ENCODE assay signal across 19 mouse cellular contexts in the genomic region with DNA sequence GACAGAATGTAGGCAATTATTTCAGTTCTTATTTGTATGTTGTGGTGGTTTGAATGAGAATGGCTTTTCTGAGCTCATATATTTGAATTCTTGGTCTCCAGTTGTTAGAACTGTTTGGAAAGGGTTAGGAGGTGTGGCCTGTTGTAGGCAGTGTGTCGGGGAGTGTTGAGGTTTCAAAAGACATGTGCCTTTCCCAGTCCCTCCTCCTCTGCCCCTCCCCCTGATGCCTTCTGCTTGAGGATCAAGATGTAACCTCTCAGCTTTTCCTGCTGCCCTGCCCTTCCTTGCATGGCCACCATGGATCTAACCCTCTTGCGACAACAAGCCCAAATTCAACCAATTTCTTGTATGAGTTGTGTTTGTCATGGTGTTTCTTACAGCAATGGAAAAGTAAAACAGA. TPM values are rescaled to one million over a fixed set of nuclear protein-coding genes. Genes with fewer than 3 reads are reported as not detected.
A peak's percentile ranks its signal among the peaks of the same experiment; 100 is the strongest.
DNase-seq lines count a peak whose midpoint lies in the region; ATAC-seq lines count a peak whose summit lies in the region.
"Had no signal": no experiment of that assay in that cellular context is flagged by ENCODE, and none has a peak within 500 bp of the region (broad histone marks: within the 10 kb centered on the region; RNA-seq: fewer than 3 reads in every experiment).

No protein-coding gene starts in this region.

- H3K4me3 ChIP-seq in forebrain, embryonic 11.5 days (ENCODE audit: low read depth, low read length) = no peak overlapping the region
- no peak overlapping the region for H3K4me3 ChIP-seq in forebrain, embryonic 13.5 days

- no peaks in the 10 kb centered on the region for H3K9me3 ChIP-seq in forebrain, embryonic 11.5 days (ENCODE audit: control insufficient read depth, low read length)
- H3K9me3 ChIP-seq in forebrain, embryonic 13.5 days (replicated peaks) = no peaks in the 10 kb centered on the region

- no peak overlapping the region for H3K4me2 ChIP-seq in forebrain, embryonic 11.5 days (ENCODE audit: low read depth, low read length, severe bottlenecking)
- no peak overlapping the region for H3K4me2 ChIP-seq in forebrain, embryonic 13.5 days

- no peak for DNase-seq in forebrain, embryonic 11.5 days (ENCODE audit: low spot score)
- peak; percentile 51 for DNase-seq in heart, adult 11 months
- no peak for DNase-seq in heart, adult 9 months (ENCODE audit: low spot score in 2 of 2)
- DNase-seq: adrenal gland, adult 2 months; adrenal gland, adult 8-10 months; adrenal gland, postnatal 10 days; adrenal gland, postnatal 14 days; adrenal gland, postnatal 25 days; adrenal gland, postnatal 36 days; B cell, adult 2 months; cerebellum, adult 11 months; cerebellum, adult 11-12 months; cerebellum, adult 18-20 months had no signal

- 84% methylated on average over 2 of the region's 2 CpGs for WGBS in forebrain, embryonic 11.5 days
- 82% methylated on average over 2 of the region's 2 CpGs for WGBS in forebrain, embryonic 13.5 days

- H3K27ac ChIP-seq in forebrain, embryonic 11.5 days (ENCODE audit: low read depth, low read length) = no peak overlapping the region
- no peak overlapping the region for H3K27ac ChIP-seq in forebrain, embryonic 13.5 days

- H3K27me3 ChIP-seq in forebrain, embryonic 11.5 days (ENCODE audit: control insufficient read depth, insufficient read depth, low read length) = no peaks in the 10 kb centered on the region
- no peaks in the 10 kb centered on the region for H3K27me3 ChIP-seq in forebrain, embryonic 13.5 days
- H3K27me3 ChIP-seq: CH12.LX, Patski had no signal

- no peaks in the 10 kb centered on the region for H3K4me1 ChIP-seq in forebrain, embryonic 11.5 days (replicated peaks; ENCODE audit: control insufficient read depth, insufficient read depth, low read length)
- H3K4me1 ChIP-seq in forebrain, embryonic 13.5 days = peaks cover 7% of the 10 kb centered on the region

- no peaks in the 10 kb centered on the region for H3K36me3 ChIP-seq in forebrain, embryonic 11.5 days (ENCODE audit: control insufficient read depth, insufficient read depth, low read length)
- H3K36me3 ChIP-seq in forebrain, embryonic 13.5 days (ENCODE audit: poor library complexity, severe bottlenecking) = no peaks in the 10 kb centered on the region
- H3K36me3 ChIP-seq: G1E had no signal

- peak; percentile 58; the same call in 1 of the 2 replicates for ATAC-seq in forebrain, embryonic 11.5 days (replicated peaks; ENCODE audit: low FRiP score)
- ATAC-seq in forebrain, embryonic 13.5 days = no peak
- ATAC-seq: activated CD4-positive, CD25-positive, alpha-beta regulatory T cell, adult 4 months; CD4-positive, CD25-positive, alpha-beta regulatory T cell, adult 4 months; Patski had no signal

- no peak overlapping the region for H3K9ac ChIP-seq in forebrain, embryonic 11.5 days (ENCODE audit: low read length)
- no peak overlapping the region for H3K9ac ChIP-seq in forebrain, embryonic 13.5 days

RNA-seq across cellular contexts. Expression of a gene that starts 52.9 kb away (rescaled TPM):
- 40.9 and 45.0 TPM in 2 replicates for polyA plus RNA-seq in forebrain, embryonic 11.5 days (2014; fragmentation: Nextera tagmentation; extraction: Ambion mirVana)
- 35.0 and 35.5 TPM in 2 replicates for polyA plus RNA-seq in forebrain, embryonic 13.5 days (2015; fragmentation: Nextera tagmentation; extraction: Ambion mirVana)

RNA-seq across cellular contexts. Expression of a gene that starts 53.2 kb away (rescaled TPM):
- 1.4 and 1.9 TPM in 2 replicates for polyA plus RNA-seq in forebrain, embryonic 11.5 days (2014; fragmentation: Nextera tagmentation; extraction: Ambion mirVana)
- 2.0 and 2.3 TPM in 2 replicates for polyA plus RNA-seq in forebrain, embryonic 13.5 days (2015; fragmentation: Nextera tagmentation; extraction: Ambion mirVana)
- polyA plus RNA-seq: activated CD4-positive, CD25-positive, alpha-beta regulatory T cell, adult 4 months; CD4-positive, CD25-positive, alpha-beta regulatory T cell, adult 4 months; G1E had no signal
